Mouse (Mus musculus) brain, embryonic 14.5 days (tissue): ENCODE results near the gene Gsn.

Source experiments
- CTCF ChIP-seq: fragments of 200-500 bp; IDR thresholded peaks from 2 replicates; pipeline ENCODE4 v1.5.1; 2012; ENCODE audit warnings: inconsistent platforms, mild to moderate bottlenecking, moderate library complexity, borderline replicate concordance; ENCODE audit not compliant: insufficient read depth, insufficient read length; ENCODE audit errors: extremely low read depth
- POLR2A ChIP-seq: fragments of 200-500 bp; IDR thresholded peaks from 2 replicates; pipeline ENCODE4 v1.6.1; 2012; ENCODE audit warnings: mild to moderate bottlenecking, inconsistent platforms, borderline replicate concordance; ENCODE audit not compliant: poor library complexity, insufficient read depth, insufficient read length, severe bottlenecking; ENCODE audit errors: extremely low read depth

DNA sequence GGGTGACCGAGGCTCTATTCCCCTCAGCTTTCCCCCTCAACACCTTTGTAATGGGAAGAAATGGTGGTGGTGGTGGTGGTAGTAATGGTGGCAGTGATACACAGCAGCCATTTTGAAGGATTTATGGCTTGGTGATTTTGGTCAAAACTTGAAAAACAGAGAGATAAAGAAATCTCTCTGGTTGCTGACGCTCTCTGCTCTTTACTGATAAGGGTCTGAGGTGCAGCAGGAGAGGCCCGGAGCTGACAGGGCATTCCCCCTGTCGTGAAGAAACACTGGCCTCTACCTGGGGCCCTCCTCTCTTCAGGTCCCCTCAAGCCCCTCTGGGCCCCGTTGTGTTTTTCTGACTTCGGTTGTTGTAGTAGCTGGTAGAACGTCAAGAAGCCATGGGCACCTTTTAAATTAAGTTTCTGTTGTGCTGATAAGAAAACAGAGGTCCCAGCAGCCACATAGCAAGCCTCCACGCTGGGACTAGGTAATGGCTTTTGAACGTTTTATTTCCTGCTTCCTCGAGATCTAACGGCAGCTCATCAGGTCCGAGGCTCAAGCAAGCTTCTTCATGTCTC lies 42.8 kb upstream of the Gsn start:
- no peak for TF ChIP-seq CTCF
- no peak for TF ChIP-seq POLR2A
